Mouse (Mus musculus) liver, embryonic 14.5 days (tissue): Measurements from ENCODE around the gene Neurl1a.

ENCODE experiments used
- CTCF ChIP-seq: IDR thresholded peaks from 2 replicates; pipeline ENCODE4 v1.5.1; 2016; ENCODE audit warnings: antibody characterized with exemption, low read depth, control low read depth
- EP300 ChIP-seq: IDR thresholded peaks from 2 replicates; pipeline ENCODE4 v1.6.1; 2016; ENCODE audit warnings: antibody characterized with exemption, low read depth

DNA sequence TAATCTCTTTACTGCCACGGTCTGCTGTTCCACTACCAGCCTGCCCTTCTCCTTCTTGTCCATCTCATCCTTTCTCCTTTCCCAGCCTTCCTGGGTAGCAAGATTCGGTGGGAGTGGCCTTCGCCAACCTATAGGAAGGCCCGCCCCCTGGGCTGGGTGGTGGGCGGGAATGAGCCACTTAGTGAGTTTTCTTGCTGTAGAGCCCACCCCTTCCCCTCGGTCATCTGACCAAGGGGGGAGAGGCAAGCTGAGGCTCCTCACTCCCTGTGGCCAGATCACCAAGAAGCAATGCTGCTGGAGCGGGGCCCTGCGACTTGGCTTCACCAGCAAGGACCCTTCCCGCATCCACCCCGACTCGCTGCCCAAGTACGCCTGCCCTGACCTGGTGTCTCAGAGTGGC, 61.5 kb downstream of the Neurl1a start:
- TF ChIP-seq CTCF = no peak
- TF ChIP-seq EP300 = no peak
